Mouse (Mus musculus) stomach, embryonic 16.5 days (tissue): ENCODE results near the gene Ggact. TPM values are rescaled to one million over a fixed set of nuclear protein-coding genes. Genes with fewer than 3 reads are reported as not detected.

ENCODE experiments used
- ATAC-seq: fragments of 200-750 bp; cut with Nextera tagmentation; 2 replicates; pipeline ENCODE4 v1.8.0; 2017; ENCODE audit warnings: moderate number of reproducible peaks, moderate TSS enrichment; ENCODE audit not compliant: insufficient read depth, low FRiP score
- H3K27ac ChIP-seq: fragments of 300-500 bp; sonication (generic); 2 replicates; pipeline ENCODE4 v1.5.1; 2014; ENCODE audit warnings: low read length
- H3K27me3 ChIP-seq: fragments of 300-500 bp; sonication (generic); 2 replicates; pipeline ENCODE4 v1.6.1; 2014; ENCODE audit warnings: low read length, control low read depth, mixed read lengths; ENCODE audit not compliant: control insufficient read depth, insufficient read depth
- H3K36me3 ChIP-seq: fragments of 300-500 bp; sonication (generic); 2 replicates; pipeline ENCODE4 v1.6.1; 2014; ENCODE audit warnings: low read length; ENCODE audit not compliant: control insufficient read depth, insufficient read depth
- H3K4me1 ChIP-seq: fragments of 300-500 bp; sonication (generic); 2 replicates; pipeline ENCODE4 v1.6.1; 2014; ENCODE audit warnings: low read length, control low read depth, mixed read lengths; ENCODE audit not compliant: control insufficient read depth, insufficient read depth
- H3K4me2 ChIP-seq: fragments of 300-500 bp; sonication (generic); 2 replicates; pipeline ENCODE4 v1.6.1; 2014; ENCODE audit warnings: low read depth, low read length, mixed read lengths
- H3K4me3 ChIP-seq: fragments of 300-500 bp; sonication (generic); replicated peaks from 2 replicates; pipeline ENCODE4 v1.5.1; 2014; ENCODE audit warnings: mild to moderate bottlenecking, low read length
- H3K9ac ChIP-seq: fragments of 300-500 bp; sonication (generic); 2 replicates; pipeline ENCODE4 v1.6.1; 2014; ENCODE audit warnings: low read length
- H3K9me3 ChIP-seq: fragments of 300-500 bp; sonication (generic); replicated peaks from 2 replicates; pipeline ENCODE4 v1.6.1; 2016; ENCODE audit warnings: low read length, control low read depth; ENCODE audit not compliant: control insufficient read depth
- WGBS: fragments of 180-500 bp; shearing (Covaris S2); extraction: QIAGEN DNeasy Blood & Tissue Kit; methylation state at CpG from one replicate; pipeline ENCODE4 v1.1.7; 2014; 5-methylcytosine and 5-hydroxymethylcytosine counted together
- polyA plus RNA-seq: library from polyadenylated mRNA; unstranded; fragments of >200 nt; fragmentation: Nextera tagmentation; extraction: Ambion mirVana; gene quantifications from 2 replicates; pipeline ENCODE4 v1.2.1, GENCODE M21; 2015

Gene Ggact
- polyA plus RNA-seq, 1 experiment from 2014 or later: 33.0 TPM

DNA sequence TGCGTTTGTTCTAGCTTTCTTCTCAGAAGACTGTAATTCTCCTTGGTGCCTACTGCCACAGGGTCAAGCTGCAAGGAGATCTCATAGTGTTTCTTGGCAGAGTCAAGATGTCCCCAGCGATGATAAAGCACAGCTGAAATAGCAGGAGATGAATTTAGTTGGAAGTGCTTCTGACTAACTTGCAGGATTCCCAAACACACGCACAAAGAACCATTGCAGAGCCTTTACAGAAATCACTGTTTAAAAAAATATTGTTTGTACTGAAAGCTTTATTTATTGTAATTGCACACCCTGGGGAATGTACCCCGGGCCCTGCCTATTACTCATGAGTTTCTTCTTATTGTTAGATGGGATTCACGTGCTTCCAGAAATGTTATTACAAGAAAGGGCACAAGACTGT lies 6.5 kb upstream of the Ggact start:
- no peak for ATAC-seq
- Histone ChIP-seq H3K27me3 (no peaks in the 10 kb centered on the region), H3K4me1 (no peaks in the 10 kb centered on the region), H3K27ac (no peak overlapping the region), H3K9me3 (no peaks in the 10 kb centered on the region), H3K4me2 (no peak overlapping the region), H3K4me3 (no peak overlapping the region), H3K9ac (no peak overlapping the region), H3K36me3 (no peaks in the 10 kb centered on the region)
- WGBS: 58% methylated on average over 5 of the region's 5 CpGs

- H3K4me3 ChIP-seq: no peak overlapping the region
- WGBS: 100% methylated on average over 1 of the region's 1 CpGs
Measured at GRCm38 (mm10) chr14:122917676-122918075, 4.1 kb upstream of the Ggact start.

DNA sequence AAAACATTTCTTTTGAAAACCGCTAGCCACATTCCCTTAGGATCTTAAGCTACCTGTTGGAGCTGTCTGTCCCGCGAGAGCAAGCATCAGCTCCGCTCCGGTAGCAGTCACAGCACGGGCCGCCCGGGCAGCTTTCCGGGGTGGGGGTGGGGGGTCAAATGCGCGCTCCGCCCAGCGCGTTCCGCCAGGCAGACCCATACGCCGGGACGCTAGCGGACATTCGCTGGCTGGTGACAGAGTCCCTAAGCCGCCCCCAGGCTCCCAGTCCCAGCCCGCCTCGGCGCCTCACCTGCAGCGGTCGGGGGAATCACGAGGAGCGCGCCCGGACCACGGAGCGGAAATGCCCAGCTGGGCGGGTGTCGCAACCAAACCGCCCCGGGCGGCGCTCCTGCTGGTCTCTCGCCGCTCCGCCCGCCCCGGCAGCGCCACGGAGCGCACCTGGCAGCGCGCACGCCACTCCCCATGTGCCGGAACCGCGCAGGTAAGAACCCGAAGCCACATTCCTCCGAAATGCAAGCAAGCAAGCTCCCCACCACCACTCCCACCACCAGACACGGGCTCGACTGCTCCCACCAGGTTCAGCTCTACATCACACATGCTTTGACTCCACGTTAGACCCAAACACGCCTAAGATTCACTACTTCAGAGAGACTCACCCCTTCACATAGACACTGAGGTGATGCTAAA lies 602 bp downstream of the Ggact start:
- H3K4me1 ChIP-seq: peaks cover 8% of the 10 kb centered on the region
- peak overlapping the region; percentile 83 for H3K9ac ChIP-seq
- peak overlapping the region; percentile 92 for H3K4me2 ChIP-seq
- under 1% methylated on average over 49 of the region's 58 CpGs for WGBS
- peak; percentile 82 for ATAC-seq
- no peaks in the 10 kb centered on the region for H3K36me3 ChIP-seq
- peak overlapping the region; percentile 79 for H3K4me3 ChIP-seq
- no peaks in the 10 kb centered on the region for H3K27me3 ChIP-seq
- peak overlapping the region; percentile 81 for H3K27ac ChIP-seq
- H3K9me3 ChIP-seq: no peaks in the 10 kb centered on the region

More at GRCm38 (mm10) chr14:122917676-122918075, 4.1 kb upstream of the Ggact start:
- ATAC-seq: no peak
- Histone ChIP-seq H3K27me3 (no peaks in the 10 kb centered on the region), H3K4me2 (no peak overlapping the region), H3K9me3 (no peaks in the 10 kb centered on the region), H3K4me1 (no peaks in the 10 kb centered on the region; the same call in 1 of the 2 replicates), H3K36me3 (no peaks in the 10 kb centered on the region), H3K27ac (no peak overlapping the region), H3K9ac (no peak overlapping the region)

DNA sequence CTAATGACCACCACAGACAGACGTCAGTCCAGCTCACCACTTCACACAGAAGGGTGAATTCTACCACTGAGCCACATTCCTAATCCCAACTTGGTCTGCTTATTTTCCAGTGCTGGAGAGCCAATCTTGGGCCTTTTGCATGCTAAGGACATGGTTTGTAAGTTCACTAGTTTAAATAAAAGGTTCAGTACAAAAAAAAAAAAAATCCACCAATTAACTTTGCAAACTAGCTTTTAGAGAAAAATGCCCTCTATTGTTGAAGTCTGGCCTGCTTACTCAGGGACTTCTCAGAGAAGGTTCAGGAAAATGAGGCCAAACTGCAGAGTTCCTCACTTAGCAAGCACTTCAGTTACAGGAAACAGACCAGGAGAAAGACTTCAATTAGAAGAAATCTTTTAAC lies 1.4 kb downstream of the Ggact start:
- no peak for ATAC-seq
- Histone ChIP-seq H3K9ac (peak overlapping the region; percentile 83), H3K27ac (peak overlapping the region; percentile 81), H3K36me3 (no peaks in the 10 kb centered on the region), H3K27me3 (no peaks in the 10 kb centered on the region), H3K4me1 (peaks cover 8% of the 10 kb centered on the region), H3K4me3 (peak overlapping the region; percentile 79), H3K4me2 (peak overlapping the region; percentile 92), H3K9me3 (0 out of 2 replicates have a peak, but pooled peaks cover 2% of the 10 kb centered on the region)
- 62% methylated on average over 1 of the region's 1 CpGs for WGBS

GRCm38 (mm10) chr14:122911265-122911664 lies 2.3 kb downstream of the Ggact start:
- ATAC-seq: no peak
- no peaks in the 10 kb centered on the region for H3K36me3 ChIP-seq
- H3K9me3 ChIP-seq: 0 out of 2 replicates have a peak, but pooled peaks cover 4% of the 10 kb centered on the region
- peak overlapping the region; percentile 92 for H3K4me2 ChIP-seq
- no peak overlapping the region for H3K27ac ChIP-seq
- H3K27me3 ChIP-seq: no peaks in the 10 kb centered on the region
- no peak overlapping the region for H3K9ac ChIP-seq
- no peak overlapping the region for H3K4me3 ChIP-seq
- H3K4me1 ChIP-seq: peaks cover 8% of the 10 kb centered on the region

DNA sequence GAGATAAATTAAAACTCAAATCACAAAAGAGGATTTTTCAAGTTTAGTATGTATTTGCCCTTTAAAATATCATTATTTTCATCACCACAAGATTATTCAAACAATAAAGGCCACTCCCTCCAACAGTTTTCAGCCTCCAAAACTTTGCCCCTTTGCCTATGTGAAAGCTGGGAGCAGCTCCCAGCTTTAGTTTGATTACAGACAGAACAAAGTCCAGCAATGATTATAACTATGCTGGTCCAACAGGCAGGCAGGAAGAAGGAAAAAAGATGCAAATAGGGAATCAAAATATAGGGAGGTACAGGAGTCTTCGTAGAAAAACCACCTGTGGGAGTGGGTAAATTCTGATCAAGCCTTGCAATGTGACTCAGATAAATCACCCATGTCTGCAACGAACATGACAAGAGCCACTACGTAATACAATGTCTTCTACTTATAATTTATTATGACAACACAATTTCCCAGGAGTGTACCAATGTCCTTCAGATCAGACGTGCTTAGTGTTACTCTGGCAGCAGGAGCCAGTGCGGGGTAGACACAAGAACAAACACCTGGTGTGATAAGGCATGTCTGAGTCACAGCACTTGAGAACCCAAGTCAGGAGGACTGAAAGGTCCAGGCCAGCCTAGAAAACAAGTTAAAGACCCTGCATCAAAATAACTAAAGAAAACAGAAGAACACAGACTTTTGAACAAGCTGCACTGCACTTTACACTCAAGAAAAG lies 4.0 kb downstream of the Ggact start:
- 48% methylated on average over 5 of the region's 5 CpGs for WGBS
- H3K9me3 ChIP-seq: 0 out of 2 replicates have a peak, but pooled peaks cover 4% of the 10 kb centered on the region
- no peak overlapping the region for H3K4me3 ChIP-seq
- H3K36me3 ChIP-seq: no peaks in the 10 kb centered on the region
- no peaks in the 10 kb centered on the region for H3K27me3 ChIP-seq
- H3K4me1 ChIP-seq: peaks cover 8% of the 10 kb centered on the region
- ATAC-seq: peak; percentile 70
- H3K9ac ChIP-seq: no peak overlapping the region
- H3K4me2 ChIP-seq: peak overlapping the region; percentile 6; the same call in 1 of the 2 replicates
- peak overlapping the region; percentile 53 for H3K27ac ChIP-seq

DNA sequence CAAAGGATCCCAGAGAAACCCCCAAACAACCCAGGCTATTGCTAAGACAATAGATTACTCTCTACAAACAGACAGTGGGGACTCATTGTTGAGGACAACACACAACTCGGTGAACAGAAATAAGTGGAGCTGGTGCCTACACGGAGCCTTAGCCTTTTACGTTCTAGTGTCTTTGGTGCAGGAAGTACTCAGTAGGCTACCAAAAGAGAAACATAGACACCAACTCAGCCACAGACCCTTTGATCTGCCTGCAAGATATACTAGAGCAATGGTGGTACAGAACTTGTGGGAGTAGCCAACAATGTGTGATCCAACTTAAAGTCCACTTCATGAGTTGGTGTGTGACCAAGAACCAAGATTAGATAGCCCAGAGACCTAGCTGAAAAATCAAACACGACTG lies 5.5 kb downstream of the Ggact start:
- WGBS: 86% methylated on average over 4 of the region's 4 CpGs

DNA sequence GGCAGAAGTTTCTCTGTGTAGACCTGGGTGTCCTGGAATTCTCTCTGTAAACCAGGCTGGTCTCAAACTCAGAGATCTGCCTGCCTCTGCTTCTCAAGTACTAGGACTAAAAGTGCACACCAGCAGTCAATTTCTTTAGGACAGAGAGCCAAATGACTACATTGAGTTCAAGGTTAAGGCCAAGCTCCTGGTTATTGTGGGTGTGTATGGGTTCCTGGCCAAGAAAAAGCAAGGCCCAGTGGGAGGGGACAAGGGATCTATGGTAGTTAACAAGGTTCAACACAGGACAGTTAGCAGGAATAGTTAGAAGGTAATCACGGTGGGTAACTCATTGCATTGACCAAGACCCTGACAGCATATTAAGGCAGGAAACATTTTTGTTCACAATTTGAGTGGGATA lies 8.6 kb downstream of the Ggact start:
- H3K36me3 ChIP-seq: no peaks in the 10 kb centered on the region
- no peak overlapping the region for H3K9ac ChIP-seq
- H3K27me3 ChIP-seq: no peaks in the 10 kb centered on the region
- H3K4me2 ChIP-seq: no peak overlapping the region
- H3K9me3 ChIP-seq: 0 out of 2 replicates have a peak, but pooled peaks cover 4% of the 10 kb centered on the region
- no peak for ATAC-seq
- no peak overlapping the region for H3K4me3 ChIP-seq
- peaks cover 15% of the 10 kb centered on the region for H3K4me1 ChIP-seq
- no peak overlapping the region for H3K27ac ChIP-seq
- 80% methylated on average over 1 of the region's 1 CpGs for WGBS

More for the DNA sequence above, 5.5 kb downstream of the Ggact start:
- no peak for ATAC-seq
- Histone ChIP-seq H3K27me3 (no peaks in the 10 kb centered on the region), H3K36me3 (no peaks in the 10 kb centered on the region), H3K27ac (peak overlapping the region; percentile 49; the same call in 1 of the 2 replicates), H3K9me3 (0 out of 2 replicates have a peak, but pooled peaks cover 4% of the 10 kb centered on the region), H3K4me2 (no peak overlapping the region), H3K4me1 (peaks cover 10% of the 10 kb centered on the region; the same call in 1 of the 2 replicates), H3K9ac (no peak overlapping the region), H3K4me3 (no peak overlapping the region)

- H3K4me1 ChIP-seq: peaks cover 15% of the 10 kb centered on the region
- H3K4me3 ChIP-seq: no peak overlapping the region
- no peak overlapping the region for H3K9ac ChIP-seq
- H3K27ac ChIP-seq: no peak overlapping the region
- WGBS: 44% methylated on average over 2 of the region's 2 CpGs
- 0 out of 2 replicates have a peak, but pooled peaks cover 4% of the 10 kb centered on the region for H3K9me3 ChIP-seq
- H3K27me3 ChIP-seq: no peaks in the 10 kb centered on the region
- H3K4me2 ChIP-seq: no peak overlapping the region
- H3K36me3 ChIP-seq: no peaks in the 10 kb centered on the region
- no peak for ATAC-seq
Measured at GRCm38 (mm10) chr14:122903923-122904351, 9.6 kb downstream of the Ggact start.
